Mouse (Mus musculus): Measurements from ENCODE around the gene Ap3b1. TPM values are rescaled to one million over a fixed set of nuclear protein-coding genes. Genes with fewer than 3 reads are reported as not detected.

The Ap3b1 gene
- polyA plus RNA-seq, 1 experiment from 2014 or later: 39.4 TPM

- Histone ChIP-seq H3K4me2 (ENCODE audit: low read depth, severe bottlenecking) (no peak overlapping the region), H3K9me3 (ENCODE audit: control insufficient read depth, low read length) (no peaks in the 10 kb centered on the region), H3K9ac (ENCODE audit: low read length) (no peak overlapping the region), H3K36me3 (ENCODE audit: control insufficient read depth, insufficient read depth, low read length) (peaks cover 2% of the 10 kb centered on the region; the same call in 1 of the 2 replicates), H3K4me3 (ENCODE audit: low read depth, low read length) (no peak overlapping the region), H3K27me3 (ENCODE audit: control insufficient read depth, insufficient read depth, low read length) (no peaks in the 10 kb centered on the region), H3K4me1 (ENCODE audit: control insufficient read depth, insufficient read depth, low read length) (no peaks in the 10 kb centered on the region), H3K27ac (replicated peaks; ENCODE audit: low read depth, low read length) (no peak overlapping the region)
- ATAC-seq (ENCODE audit: insufficient number of reproducible peaks, low FRiP score, low TSS enrichment, low read depth) (no peak), DNase-seq (ENCODE audit: low spot score) (no peak)
- 91% methylated on average over 12 of the region's 12 CpGs for WGBS
Observed at GRCm38 (mm10) chr13:94398568-94399374, 40.0 kb downstream of the Ap3b1 start.

GRCm38 (mm10) chr13:94400465-94400864 lies 41.7 kb downstream of the Ap3b1 start:
- no peak overlapping the region for H3K27ac ChIP-seq (replicated peaks; ENCODE audit: low read depth, low read length)
- H3K4me3 ChIP-seq (ENCODE audit: low read depth, low read length): no peak overlapping the region
- peaks cover 8% of the 10 kb centered on the region; the same call in 1 of the 2 replicates for H3K36me3 ChIP-seq (ENCODE audit: control insufficient read depth, insufficient read depth, low read length)
- H3K27me3 ChIP-seq (ENCODE audit: control insufficient read depth, insufficient read depth, low read length): no peaks in the 10 kb centered on the region
- ATAC-seq (ENCODE audit: insufficient number of reproducible peaks, low FRiP score, low TSS enrichment, low read depth) (no peak), DNase-seq (ENCODE audit: low spot score) (no peak)
- WGBS: 96% methylated on average over 8 of the region's 8 CpGs
- H3K9me3 ChIP-seq (ENCODE audit: control insufficient read depth, low read length): no peaks in the 10 kb centered on the region
- no peak overlapping the region for H3K4me2 ChIP-seq (ENCODE audit: low read depth, severe bottlenecking)
- H3K9ac ChIP-seq (ENCODE audit: low read length): no peak overlapping the region
- H3K4me1 ChIP-seq (ENCODE audit: control insufficient read depth, insufficient read depth, low read length): no peaks in the 10 kb centered on the region

GRCm38 (mm10) chr13:94423600-94423999 lies 64.8 kb downstream of the Ap3b1 start:
- no peaks in the 10 kb centered on the region; the same call in 1 of the 2 replicates for H3K36me3 ChIP-seq (ENCODE audit: control insufficient read depth, insufficient read depth, low read length)
- no peaks in the 10 kb centered on the region for H3K9me3 ChIP-seq (ENCODE audit: control insufficient read depth, low read length)
- H3K9ac ChIP-seq (ENCODE audit: low read length): no peak overlapping the region
- H3K4me1 ChIP-seq (ENCODE audit: control insufficient read depth, insufficient read depth, low read length): no peaks in the 10 kb centered on the region
- H3K4me3 ChIP-seq (ENCODE audit: low read depth, low read length): no peak overlapping the region
- H3K27me3 ChIP-seq (ENCODE audit: control insufficient read depth, insufficient read depth, low read length): no peaks in the 10 kb centered on the region
- ATAC-seq (ENCODE audit: insufficient number of reproducible peaks, low FRiP score, low TSS enrichment, low read depth): no peak
- no peak for DNase-seq (ENCODE audit: low spot score)
- WGBS: 87% methylated on average over 5 of the region's 5 CpGs
- no peak overlapping the region for H3K4me2 ChIP-seq (ENCODE audit: low read depth, severe bottlenecking)
- H3K27ac ChIP-seq (replicated peaks; ENCODE audit: low read depth, low read length): no peak overlapping the region

GRCm38 (mm10) chr13:94429567-94429966 lies 70.8 kb downstream of the Ap3b1 start:
- Histone ChIP-seq H3K9ac (ENCODE audit: low read length) (no peak overlapping the region), H3K9me3 (ENCODE audit: control insufficient read depth, low read length) (no peaks in the 10 kb centered on the region), H3K27ac (replicated peaks; ENCODE audit: low read depth, low read length) (no peak overlapping the region), H3K4me1 (ENCODE audit: control insufficient read depth, insufficient read depth, low read length) (no peaks in the 10 kb centered on the region), H3K4me2 (ENCODE audit: low read depth, severe bottlenecking) (no peak overlapping the region), H3K36me3 (ENCODE audit: control insufficient read depth, insufficient read depth, low read length) (no peaks in the 10 kb centered on the region), H3K27me3 (ENCODE audit: control insufficient read depth, insufficient read depth, low read length) (no peaks in the 10 kb centered on the region), H3K4me3 (ENCODE audit: low read depth, low read length) (no peak overlapping the region)
- DNase-seq (ENCODE audit: low spot score) (no peak), ATAC-seq (ENCODE audit: insufficient number of reproducible peaks, low FRiP score, low TSS enrichment, low read depth) (no peak)
- WGBS: 89% methylated on average over 2 of the region's 2 CpGs

GRCm38 (mm10) chr13:94439386-94439785 lies 80.6 kb downstream of the Ap3b1 start:
- H3K4me1 ChIP-seq (ENCODE audit: control insufficient read depth, insufficient read depth, low read length): no peaks in the 10 kb centered on the region
- WGBS: 90% methylated on average over 5 of the region's 5 CpGs
- H3K9me3 ChIP-seq (ENCODE audit: control insufficient read depth, low read length): no peaks in the 10 kb centered on the region
- no peak overlapping the region for H3K4me3 ChIP-seq (ENCODE audit: low read depth, low read length)
- H3K36me3 ChIP-seq (ENCODE audit: control insufficient read depth, insufficient read depth, low read length): no peaks in the 10 kb centered on the region
- no peak overlapping the region for H3K4me2 ChIP-seq (ENCODE audit: low read depth, severe bottlenecking)
- ATAC-seq (ENCODE audit: insufficient number of reproducible peaks, low FRiP score, low TSS enrichment, low read depth) (no peak), DNase-seq (ENCODE audit: low spot score) (no peak)
- no peak overlapping the region for H3K9ac ChIP-seq (ENCODE audit: low read length)
- H3K27me3 ChIP-seq (ENCODE audit: control insufficient read depth, insufficient read depth, low read length): no peaks in the 10 kb centered on the region
- H3K27ac ChIP-seq (replicated peaks; ENCODE audit: low read depth, low read length): no peak overlapping the region

- no peak overlapping the region for H3K9ac ChIP-seq (ENCODE audit: low read length)
- 76% methylated on average over 4 of the region's 4 CpGs for WGBS
- ATAC-seq (ENCODE audit: insufficient number of reproducible peaks, low FRiP score, low TSS enrichment, low read depth) (no peak), DNase-seq (ENCODE audit: low spot score) (no peak)
- no peak overlapping the region for H3K4me3 ChIP-seq (ENCODE audit: low read depth, low read length)
- H3K27me3 ChIP-seq (ENCODE audit: control insufficient read depth, insufficient read depth, low read length): no peaks in the 10 kb centered on the region
- no peaks in the 10 kb centered on the region for H3K9me3 ChIP-seq (ENCODE audit: control insufficient read depth, low read length)
- no peak overlapping the region for H3K4me2 ChIP-seq (ENCODE audit: low read depth, severe bottlenecking)
- H3K36me3 ChIP-seq (ENCODE audit: control insufficient read depth, insufficient read depth, low read length): no peaks in the 10 kb centered on the region
- no peaks in the 10 kb centered on the region for H3K4me1 ChIP-seq (ENCODE audit: control insufficient read depth, insufficient read depth, low read length)
- H3K27ac ChIP-seq (replicated peaks; ENCODE audit: low read depth, low read length): no peak overlapping the region
Observed at GRCm38 (mm10) chr13:94441199-94441598, 82.4 kb downstream of the Ap3b1 start.

GRCm38 (mm10) chr13:94443411-94443810 lies 84.7 kb downstream of the Ap3b1 start:
- 76% methylated on average over 3 of the region's 3 CpGs for WGBS
- ATAC-seq (ENCODE audit: insufficient number of reproducible peaks, low FRiP score, low TSS enrichment, low read depth) (no peak), DNase-seq (ENCODE audit: low spot score) (no peak)
- H3K27ac ChIP-seq (replicated peaks; ENCODE audit: low read depth, low read length): no peak overlapping the region
- H3K27me3 ChIP-seq (ENCODE audit: control insufficient read depth, insufficient read depth, low read length): no peaks in the 10 kb centered on the region
- H3K9me3 ChIP-seq (ENCODE audit: control insufficient read depth, low read length): no peaks in the 10 kb centered on the region
- H3K4me2 ChIP-seq (ENCODE audit: low read depth, severe bottlenecking): no peak overlapping the region
- no peaks in the 10 kb centered on the region for H3K4me1 ChIP-seq (ENCODE audit: control insufficient read depth, insufficient read depth, low read length)
- no peak overlapping the region for H3K4me3 ChIP-seq (ENCODE audit: low read depth, low read length)
- no peaks in the 10 kb centered on the region; the same call in 1 of the 2 replicates for H3K36me3 ChIP-seq (ENCODE audit: control insufficient read depth, insufficient read depth, low read length)
- no peak overlapping the region for H3K9ac ChIP-seq (ENCODE audit: low read length)

- 85% methylated on average over 5 of the region's 5 CpGs for WGBS
- ATAC-seq (ENCODE audit: insufficient number of reproducible peaks, low FRiP score, low TSS enrichment, low read depth): no peak
- no peak for DNase-seq (ENCODE audit: low spot score)
Observed at GRCm38 (mm10) chr13:94445103-94445502, 86.3 kb downstream of the Ap3b1 start.

More at GRCm38 (mm10) chr13:94445103-94445502, 86.3 kb downstream of the Ap3b1 start:
- no peak overlapping the region for H3K4me3 ChIP-seq (ENCODE audit: low read depth, low read length)
- H3K27ac ChIP-seq (replicated peaks; ENCODE audit: low read depth, low read length): no peak overlapping the region
- no peaks in the 10 kb centered on the region for H3K27me3 ChIP-seq (ENCODE audit: control insufficient read depth, insufficient read depth, low read length)
- no peak overlapping the region for H3K9ac ChIP-seq (ENCODE audit: low read length)
- H3K36me3 ChIP-seq (ENCODE audit: control insufficient read depth, insufficient read depth, low read length): no peaks in the 10 kb centered on the region; the same call in 1 of the 2 replicates
- no peaks in the 10 kb centered on the region for H3K9me3 ChIP-seq (ENCODE audit: control insufficient read depth, low read length)
- no peaks in the 10 kb centered on the region for H3K4me1 ChIP-seq (ENCODE audit: control insufficient read depth, insufficient read depth, low read length)
- no peak overlapping the region for H3K4me2 ChIP-seq (ENCODE audit: low read depth, severe bottlenecking)
